Mouse (Mus musculus) hindbrain, embryonic 13.5 days (tissue): ENCODE measurements around the gene Paqr6. TPM values are rescaled to one million over a fixed set of nuclear protein-coding genes. Genes with fewer than 3 reads are reported as not detected.

Source experiments
- polyA plus RNA-seq: library from polyadenylated mRNA; unstranded; fragments of >200 nt; fragmentation: Nextera tagmentation; extraction: Ambion mirVana; gene quantifications from 2 replicates; pipeline ENCODE4 v1.2.1, GENCODE M21; 2015

The Paqr6 gene
- polyA plus RNA-seq, 1 experiment from 2014 or later, result 2.9 TPM

Other genes starting within 250 kb of the Paqr6 start
- gene Mef2d, start 222.2 kb upstream of the Paqr6 start, polyA plus RNA-seq, result 14.5 and 14.8 TPM in 2 replicates
- gene Rhbg, start 109.9 kb upstream of the Paqr6 start, polyA plus RNA-seq, result 0.22 and 0.32 TPM in 2 replicates
- 0.29 and 0.70 TPM in 2 replicates for gene Gm38392, start 77.4 kb upstream of the Paqr6 start, polyA plus RNA-seq
- 10.9 and 12.0 TPM in 2 replicates for gene Tsacc, start 67.6 kb upstream of the Paqr6 start, polyA plus RNA-seq
- gene Cct3, start 67.5 kb upstream of the Paqr6 start, polyA plus RNA-seq, result 495 and 508 TPM in 2 replicates
- gene Glmp, start 39.6 kb upstream of the Paqr6 start, polyA plus RNA-seq, result 122 and 129 TPM in 2 replicates
- gene Tmem79, start 28.4 kb upstream of the Paqr6 start, polyA plus RNA-seq, result 1.2 and 1.3 TPM in 2 replicates
- gene Smg5, start 28.3 kb upstream of the Paqr6 start, polyA plus RNA-seq, result 66.2 and 69.1 TPM in 2 replicates
- 0.19 TPM in 1 of 2 replicates, not detected in the other for gene Bglap3, start 8.2 kb downstream of the Paqr6 start, polyA plus RNA-seq
- gene Bglap2, start 14.1 kb downstream of the Paqr6 start, polyA plus RNA-seq, result not detected in 2 replicates
- gene Bglap, start 19.9 kb downstream of the Paqr6 start, polyA plus RNA-seq, result not detected in 2 replicates
- 36.9 and 37.8 TPM in 2 replicates for gene Pmf1, start 45.7 kb downstream of the Paqr6 start, polyA plus RNA-seq
- gene Slc25a44, start 60.6 kb downstream of the Paqr6 start, polyA plus RNA-seq, result 32.5 and 32.8 TPM in 2 replicates
- 25.5 and 27.4 TPM in 2 replicates for gene Sema4a, start 96.6 kb downstream of the Paqr6 start, polyA plus RNA-seq
- gene Lmna, start 145.4 kb downstream of the Paqr6 start, polyA plus RNA-seq, result 31.9 and 35.0 TPM in 2 replicates
- 38.9 and 40.0 TPM in 2 replicates for gene Mex3a, start 167.8 kb downstream of the Paqr6 start, polyA plus RNA-seq
- not detected in 2 replicates for gene Rab25, start 183.7 kb downstream of the Paqr6 start, polyA plus RNA-seq
- gene Lamtor2, start 188.5 kb downstream of the Paqr6 start, polyA plus RNA-seq, result 179 and 182 TPM in 2 replicates
- gene Ubqln4, start 189.2 kb downstream of the Paqr6 start, polyA plus RNA-seq, result 36.7 and 38.3 TPM in 2 replicates
- 154 and 163 TPM in 2 replicates for gene Ssr2, start 211.3 kb downstream of the Paqr6 start, polyA plus RNA-seq
- 160 and 165 TPM in 2 replicates for gene Arhgef2, start 241.4 kb downstream of the Paqr6 start, polyA plus RNA-seq